Mouse (Mus musculus): Measurements from ENCODE around the gene Klhl2. TPM values are rescaled to one million over a fixed set of nuclear protein-coding genes. Genes with fewer than 3 reads are reported as not detected.
A peak's percentile ranks its signal among the peaks of the same experiment; 100 is the strongest.

Klhl2 gene
- 7.2 and 14.7 TPM in 2 replicates for total RNA-seq (2014; fragmentation: Nextera tagmentation)
- total RNA-seq (2017), result 15.5 and 16.0 TPM in 2 replicates

GRCm38 (mm10) chr8:64849897-64850541 lies at the start of gene Klhl2:
Gene Klhl2 (minus strand): TSS chr8:64850017.
- peak; percentile 85 for ATAC-seq (replicated peaks; ENCODE audit: poor library complexity, severe bottlenecking)

GRCm38 (mm10) chr8:64898710-64899109 lies 48.9 kb upstream of the Klhl2 start:
- ATAC-seq (replicated peaks; ENCODE audit: poor library complexity, severe bottlenecking), result no peak

GRCm38 (mm10) chr8:64896731-64897130 lies 46.9 kb upstream of the Klhl2 start:
- peak; percentile 100 for ATAC-seq (replicated peaks; ENCODE audit: poor library complexity, severe bottlenecking)

- peak; percentile 73 for ATAC-seq (replicated peaks; ENCODE audit: poor library complexity, severe bottlenecking)
Measured at GRCm38 (mm10) chr8:64880619-64881200, 30.9 kb upstream of the Klhl2 start.

GRCm38 (mm10) chr8:64877630-64878312 lies 28.0 kb upstream of the Klhl2 start:
- ATAC-seq (replicated peaks; ENCODE audit: poor library complexity, severe bottlenecking), result no peak

GRCm38 (mm10) chr8:64871469-64872165 lies 21.8 kb upstream of the Klhl2 start:
- ATAC-seq (replicated peaks; ENCODE audit: poor library complexity, severe bottlenecking), result peak; percentile 99

- no peak for ATAC-seq (replicated peaks; ENCODE audit: poor library complexity, severe bottlenecking)
Measured at GRCm38 (mm10) chr8:64870218-64870617, 20.4 kb upstream of the Klhl2 start.

- ATAC-seq (replicated peaks; ENCODE audit: poor library complexity, severe bottlenecking), result peak; percentile 1; the same call in 1 of the 2 replicates
Measured at GRCm38 (mm10) chr8:64849091-64849896, 523 bp downstream of the Klhl2 start.

- ATAC-seq (replicated peaks; ENCODE audit: poor library complexity, severe bottlenecking), result no peak
Measured at GRCm38 (mm10) chr8:64848245-64848785, 1.5 kb downstream of the Klhl2 start.

- ATAC-seq (replicated peaks; ENCODE audit: poor library complexity, severe bottlenecking), result no peak
Measured at GRCm38 (mm10) chr8:64847650-64848049, 2.2 kb downstream of the Klhl2 start.

- ATAC-seq (replicated peaks; ENCODE audit: poor library complexity, severe bottlenecking), result peak; percentile 58
Measured at GRCm38 (mm10) chr8:64847241-64847640, 2.6 kb downstream of the Klhl2 start.

- ATAC-seq (replicated peaks; ENCODE audit: poor library complexity, severe bottlenecking), result no peak
Measured at GRCm38 (mm10) chr8:64845314-64845713, 4.5 kb downstream of the Klhl2 start.

GRCm38 (mm10) chr8:64844043-64844481 lies 5.8 kb downstream of the Klhl2 start:
- no peak for ATAC-seq (replicated peaks; ENCODE audit: poor library complexity, severe bottlenecking)

- no peak for ATAC-seq (replicated peaks; ENCODE audit: poor library complexity, severe bottlenecking)
Measured at GRCm38 (mm10) chr8:64843168-64843567, 6.6 kb downstream of the Klhl2 start.

GRCm38 (mm10) chr8:64841747-64842406 lies 7.9 kb downstream of the Klhl2 start:
- no peak for ATAC-seq (replicated peaks; ENCODE audit: poor library complexity, severe bottlenecking)

- ATAC-seq (replicated peaks; ENCODE audit: poor library complexity, severe bottlenecking), result peak; percentile 39; the same call in 1 of the 2 replicates
Measured at GRCm38 (mm10) chr8:64839628-64840027, 10.2 kb downstream of the Klhl2 start.

GRCm38 (mm10) chr8:64835475-64836122 lies 14.2 kb downstream of the Klhl2 start:
- no peak for ATAC-seq (replicated peaks; ENCODE audit: poor library complexity, severe bottlenecking)

- ATAC-seq (replicated peaks; ENCODE audit: poor library complexity, severe bottlenecking), result no peak
Measured at GRCm38 (mm10) chr8:64834071-64834877, 15.5 kb downstream of the Klhl2 start.

Measured in granulocyte monocyte progenitor cell, adult 5-6 weeks (primary cell).